ENCODE assay signal across 1 mouse cellular context in genomic region chr11:98549363-98549762, GRCm38 (mm10).
TF ChIP-seq lines count a peak whose summit lies in the region.

No protein-coding gene starts in this region.

TF ChIP-seq in MEL, 35 proteins besides CTCF, POLR2A, EP300 and RAD21:
- TF ChIP-seq ZC3H11A (IDR thresholded peaks at IDR 0.05; ENCODE audit: low read depth, low read length) (peak; percentile 56), SMC3 (IDR thresholded peaks at IDR 0.05; ENCODE audit: low read depth, low read length) (peak; percentile 61), POLR2AphosphoS5 (IDR thresholded peaks at IDR 0.05; ENCODE audit: borderline replicate concordance, low read depth, low read length) (no peak), MYB (IDR thresholded peaks at IDR 0.05; ENCODE audit: low read depth, low read length) (no peak), KAT2A (conservative IDR thresholded peaks at IDR 0.05; ENCODE audit: low read depth, low read length) (no peak), MAX (IDR thresholded peaks at IDR 0.05; ENCODE audit: low read length) (no peak), GATA1 (IDR thresholded peaks at IDR 0.05; ENCODE audit: low read depth, low read length) (no peak), POLR2AphosphoS2 (IDR thresholded peaks at IDR 0.05; ENCODE audit: low read length) (no peak), ZKSCAN1 (IDR thresholded peaks at IDR 0.05; ENCODE audit: low read depth, low read length) (no peak), ZNF384 (IDR thresholded peaks at IDR 0.05; ENCODE audit: low read depth, low read length) (no peak), TBP (IDR thresholded peaks at IDR 0.05; ENCODE audit: low read depth, low read length) (no peak), TCF12 (IDR thresholded peaks at IDR 0.05; ENCODE audit: low read depth, low read length) (no peak)
